Mouse (Mus musculus) heart, adult 8-10 months (tissue): ENCODE measurements around the gene Terb1. TPM values are rescaled to one million over a fixed set of nuclear protein-coding genes. Genes with fewer than 3 reads are reported as not detected.

Source experiments
- DNase-seq: peaks from one replicate; pipeline ENCODE4 v3.0.0; 2022; ENCODE audit warnings: low spot score
- total RNA-seq, 4 experiments: library from RNA; stranded (reverse); gene quantifications; 2 replicates each; pipeline ENCODE4 v1.2.4; 2022

Gene Terb1
- total RNA-seq: not detected

DNA sequence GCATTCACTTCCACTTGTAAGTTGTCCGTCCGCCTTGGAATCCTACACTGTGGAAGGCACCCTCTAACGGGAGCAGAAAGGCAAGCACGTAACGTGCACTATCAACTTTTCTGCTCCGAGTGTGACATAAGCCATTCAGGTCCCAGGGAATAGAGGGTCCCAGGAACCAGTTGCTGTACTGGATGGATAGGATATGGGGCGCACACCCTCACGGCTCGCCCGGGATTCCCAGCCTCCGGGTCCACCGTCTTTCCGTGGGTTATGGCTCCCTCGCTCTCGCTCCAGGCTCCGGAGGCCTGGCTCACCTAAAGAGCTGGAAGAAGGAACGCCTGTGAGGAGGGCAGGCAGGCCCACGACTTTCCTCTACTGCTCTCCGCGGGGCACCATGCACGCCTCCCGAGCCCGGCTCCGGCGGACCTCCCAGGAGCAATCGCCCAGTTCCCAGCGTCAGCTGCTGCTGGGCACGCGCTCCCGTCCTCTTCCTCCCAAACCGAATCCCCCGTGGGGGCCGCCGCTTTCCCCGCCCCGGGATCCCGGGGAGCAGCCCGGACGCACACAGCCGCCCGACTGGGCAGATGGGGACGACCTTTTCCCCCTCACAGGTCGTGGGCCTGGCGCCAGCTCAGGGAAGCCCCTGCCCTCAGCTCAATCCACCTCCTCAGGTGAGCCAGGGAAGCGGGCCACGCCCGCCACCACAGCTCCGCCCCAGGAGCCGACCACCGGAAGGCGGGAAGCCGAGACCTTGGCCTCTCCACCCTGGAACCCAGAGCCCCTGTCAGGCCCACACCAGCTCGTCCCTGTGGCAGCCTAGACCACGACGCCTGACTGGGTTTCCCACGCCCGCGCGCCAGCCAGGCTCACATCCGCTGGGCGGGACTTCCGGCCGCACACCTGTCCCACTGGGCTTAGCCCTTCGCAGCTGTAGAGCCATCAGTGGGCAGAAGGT, at the start of gene Terb1:
Gene Terb1, minus strand, starts transcription at position 850 of the 946 bp plus-strand sequence.
- DNase-seq: no peak

DNA sequence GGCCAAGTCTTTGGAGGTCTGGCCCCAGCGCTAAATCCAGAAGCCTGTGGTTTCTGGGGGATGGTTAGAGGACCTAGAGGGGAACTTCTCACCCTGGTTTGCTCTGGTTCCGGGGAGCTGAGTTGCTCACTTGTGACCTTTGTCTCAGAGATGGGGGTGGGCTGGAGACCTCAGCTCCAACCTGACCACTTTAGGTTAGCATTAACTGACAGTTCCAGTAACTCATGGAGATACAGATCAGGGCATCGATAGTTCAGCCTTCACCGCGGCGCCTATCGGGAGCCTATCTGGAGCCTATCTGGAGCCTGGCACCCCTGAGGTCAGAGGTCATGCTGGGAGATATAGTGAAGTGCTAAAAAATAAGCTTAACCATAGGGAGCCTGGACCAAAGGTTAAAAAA, 47.5 kb upstream of the Terb1 start:
- DNase-seq: no peak

DNA sequence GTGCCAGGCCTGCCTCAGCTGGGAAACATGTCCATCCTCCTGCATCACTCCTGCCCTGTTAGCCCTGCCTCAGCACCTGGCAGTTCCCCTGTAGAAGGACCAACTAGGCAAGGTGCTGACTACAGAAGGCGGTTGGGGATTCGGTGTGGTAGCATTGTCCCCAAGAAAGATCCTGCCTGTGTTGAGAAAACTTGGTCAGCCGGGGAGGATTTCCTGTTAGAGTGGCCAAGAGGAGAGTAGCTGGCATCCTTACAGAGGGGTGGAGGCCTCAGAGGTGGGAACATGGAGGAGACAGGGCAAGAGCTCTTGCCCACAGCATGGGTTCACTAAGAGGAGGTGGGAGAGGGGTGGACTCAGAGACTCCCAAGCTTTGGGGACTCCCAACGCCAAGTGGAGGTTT, 45.5 kb upstream of the Terb1 start:
- no peak for DNase-seq

DNA sequence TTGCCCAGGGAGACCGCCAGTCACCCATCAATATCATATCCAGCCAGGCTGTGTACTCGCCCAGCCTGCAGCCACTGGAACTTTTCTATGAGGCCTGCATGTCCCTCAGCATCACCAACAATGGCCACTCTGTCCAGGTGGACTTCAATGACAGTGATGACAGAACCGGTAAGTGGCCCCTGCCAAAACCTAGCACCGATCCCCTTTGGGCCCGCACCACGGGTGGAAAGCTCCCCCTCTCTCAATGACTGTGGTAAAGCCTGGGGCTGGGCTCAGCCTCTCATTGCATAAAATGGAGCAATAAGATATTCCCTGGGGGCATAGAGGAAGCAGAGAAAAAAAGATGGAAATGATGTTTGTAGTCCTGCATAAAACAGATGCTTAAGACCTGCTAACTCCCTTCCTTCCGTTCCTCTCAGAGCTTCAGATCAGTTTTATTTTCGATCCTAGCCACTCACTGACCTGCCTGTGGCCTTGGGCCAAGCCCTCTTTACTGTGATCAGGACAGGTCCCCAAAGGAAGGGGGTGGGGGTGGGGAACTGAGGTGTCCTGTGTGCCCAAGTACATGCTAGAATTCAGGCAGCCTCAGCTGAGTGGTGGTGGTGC, 33.8 kb upstream of the Terb1 start:
- DNase-seq: peak; percentile 71

DNA sequence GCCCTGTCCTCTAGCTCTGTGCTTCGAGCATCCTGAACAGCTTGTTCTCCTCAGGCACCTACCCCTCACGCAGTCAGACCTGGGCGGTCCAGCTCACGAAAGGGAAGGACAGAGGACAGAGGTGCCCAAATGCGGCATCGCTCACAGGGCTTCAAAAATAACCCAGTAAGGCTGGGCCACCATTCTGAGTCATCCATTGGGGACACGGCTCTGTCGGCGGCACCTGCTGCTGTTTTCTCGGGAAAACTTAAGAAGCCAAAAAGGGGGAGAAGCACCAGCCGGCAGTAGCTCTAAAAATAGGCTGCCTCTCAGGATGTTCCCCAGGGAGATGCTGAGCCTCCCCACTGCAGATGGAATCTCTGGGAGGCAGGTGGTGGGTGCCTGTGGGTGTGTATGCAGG, 32.5 kb upstream of the Terb1 start:
- DNase-seq: no peak

DNA sequence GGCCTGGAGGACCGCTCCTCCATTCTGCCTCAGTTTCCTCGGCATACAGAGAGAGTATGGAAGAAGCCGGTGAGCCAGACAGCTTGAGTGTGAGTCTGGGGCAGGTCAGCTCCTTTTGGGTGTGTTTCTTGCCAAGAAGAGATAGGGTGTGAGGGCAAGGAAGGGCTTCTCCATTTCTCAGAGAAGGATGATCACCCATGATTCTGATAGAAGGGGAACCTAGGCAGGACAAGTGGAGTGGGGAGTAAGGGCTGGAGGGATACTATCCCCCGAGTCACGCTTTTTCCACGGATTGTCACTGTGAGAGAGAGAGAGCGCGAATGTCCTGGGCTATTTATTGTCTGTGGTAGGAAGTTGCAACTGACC, 31.8 kb upstream of the Terb1 start:
- DNase-seq: no peak

DNA sequence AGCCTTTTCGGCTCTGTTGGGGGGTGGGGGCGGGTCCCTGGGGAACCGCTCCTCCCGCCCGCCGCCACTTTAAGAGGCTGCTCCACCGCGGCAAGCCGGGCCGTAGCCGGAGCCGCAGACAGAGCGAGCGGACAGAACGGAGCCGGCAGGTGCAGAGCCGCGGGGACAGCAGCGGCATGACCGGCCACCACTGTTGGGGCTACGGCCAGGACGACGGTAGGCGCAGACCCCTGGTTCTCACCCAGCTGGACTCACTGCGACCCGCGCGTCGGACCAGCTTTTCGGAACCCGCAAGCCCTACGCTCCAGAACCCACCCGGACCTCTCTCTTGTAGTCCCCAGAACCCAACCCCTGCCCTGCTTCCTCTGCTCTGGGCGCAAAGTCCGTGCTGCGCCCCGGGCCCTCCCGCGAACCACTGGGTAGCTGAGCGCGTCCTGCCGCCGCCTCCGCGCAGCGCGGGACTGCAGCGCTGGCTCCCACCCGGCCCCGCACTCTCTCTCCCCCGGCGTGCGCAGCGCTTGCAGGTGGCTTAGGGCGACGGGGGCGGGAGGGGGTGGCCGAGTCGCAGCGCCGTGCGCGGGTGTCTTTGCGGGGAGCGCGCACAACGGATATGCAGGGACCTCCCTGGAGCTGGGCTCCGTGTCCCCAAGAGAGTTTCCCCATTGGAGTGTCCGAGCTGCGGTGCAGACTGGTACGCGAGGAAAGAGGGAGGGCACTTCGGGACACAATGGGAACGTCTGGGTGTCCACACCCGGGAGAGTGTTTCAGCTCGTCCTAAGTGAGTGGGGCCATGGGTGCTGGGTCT, 31.2 kb upstream of the Terb1 start:
- DNase-seq: peak; percentile 11

DNA sequence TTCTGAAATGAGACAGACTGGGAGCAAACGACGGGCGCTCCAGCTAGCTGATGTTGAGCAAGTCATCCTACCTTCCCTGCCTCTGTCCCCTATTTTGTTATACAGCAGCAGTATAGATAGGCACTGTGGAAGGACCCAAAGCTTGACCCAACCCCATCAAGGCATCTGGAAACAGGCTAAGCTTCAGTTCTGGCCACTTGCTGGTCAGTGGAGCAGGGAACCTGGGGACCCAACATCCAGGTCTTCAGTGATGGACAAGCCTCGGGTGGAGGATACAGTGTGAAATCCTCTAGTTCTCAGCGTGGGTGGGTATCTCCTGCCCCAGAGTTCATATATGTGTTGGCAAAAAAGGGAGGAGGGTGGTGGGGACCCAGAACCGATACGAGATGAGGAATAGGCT, 30.5 kb upstream of the Terb1 start:
- no peak for DNase-seq

DNA sequence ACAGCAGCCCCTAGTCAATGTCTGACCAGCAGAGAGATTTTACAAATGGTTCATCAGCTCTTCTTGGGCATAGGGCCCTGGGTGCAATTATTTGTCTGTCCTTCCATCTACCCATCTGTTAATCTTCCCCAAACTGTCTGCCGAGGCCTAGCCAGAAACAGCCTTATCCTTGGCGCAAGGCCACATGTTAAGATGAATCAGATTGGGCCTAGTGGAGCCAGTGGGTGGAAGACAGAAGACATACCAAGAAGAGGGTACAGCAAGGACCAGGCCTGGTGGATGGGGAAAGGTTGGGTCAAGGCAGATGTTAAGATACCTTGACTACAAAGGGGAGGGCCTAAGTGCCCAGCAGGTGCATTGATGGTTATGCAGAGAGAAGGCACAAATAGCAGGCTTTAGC, 29.9 kb upstream of the Terb1 start:
- DNase-seq: no peak

DNA sequence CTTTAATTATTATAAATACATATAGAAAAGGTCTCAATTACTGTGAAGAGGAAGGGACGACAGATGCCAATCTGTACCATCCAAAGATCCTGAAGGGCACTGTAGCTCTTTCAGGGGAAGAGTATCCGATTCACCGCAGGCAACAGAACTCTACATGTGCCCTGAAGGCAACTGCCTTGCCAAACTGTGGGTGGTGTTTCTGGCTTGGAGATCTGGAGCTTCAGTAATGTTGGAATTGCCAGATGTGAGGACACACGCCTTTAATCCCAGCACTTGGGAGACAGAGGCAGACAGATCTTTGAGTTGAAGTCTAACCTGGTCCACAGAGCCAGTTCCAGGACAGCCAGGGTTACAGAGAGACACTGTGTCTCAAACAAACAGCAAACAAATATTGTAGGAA, 29.2 kb upstream of the Terb1 start:
- no peak for DNase-seq

DNA sequence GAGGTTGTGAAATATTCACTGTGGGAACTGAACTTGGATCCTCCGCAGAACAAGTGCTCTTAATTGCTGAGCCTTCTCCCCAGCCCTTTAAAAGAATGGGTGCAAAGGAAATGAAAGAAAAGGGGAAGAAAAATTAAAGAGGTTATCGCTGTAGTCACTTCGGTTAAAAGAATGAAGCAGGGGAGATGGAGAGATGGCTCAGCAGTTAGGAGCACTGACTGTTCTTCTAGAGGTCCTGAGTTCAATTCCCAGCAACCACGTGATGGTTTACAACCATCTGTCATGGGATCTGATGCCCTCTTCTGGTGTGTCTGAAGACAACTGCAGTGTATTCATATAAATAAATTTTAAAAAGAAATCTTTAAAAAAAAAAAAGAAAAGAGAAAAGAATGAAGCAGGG, 26.3 kb upstream of the Terb1 start:
- no peak for DNase-seq

DNA sequence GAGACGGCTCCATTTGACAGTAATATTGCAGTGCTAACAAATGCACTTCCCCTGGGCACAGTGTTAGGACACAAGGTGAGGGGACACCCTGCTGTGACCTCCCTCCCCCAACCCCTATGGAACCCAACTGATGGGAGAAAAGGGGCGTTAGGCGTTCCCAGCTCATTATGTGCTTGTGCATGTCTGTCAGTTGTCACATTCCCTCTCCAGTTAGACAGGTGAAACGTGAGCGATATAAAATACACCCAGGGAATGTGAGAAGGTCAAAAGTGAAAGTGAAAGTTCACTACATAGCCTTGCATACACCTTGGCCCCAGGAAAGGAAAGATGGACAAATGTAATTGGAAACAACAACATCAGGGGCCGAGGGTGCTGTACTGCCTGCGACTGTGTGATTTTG, 25.7 kb upstream of the Terb1 start:
- DNase-seq: peak; percentile 5

DNA sequence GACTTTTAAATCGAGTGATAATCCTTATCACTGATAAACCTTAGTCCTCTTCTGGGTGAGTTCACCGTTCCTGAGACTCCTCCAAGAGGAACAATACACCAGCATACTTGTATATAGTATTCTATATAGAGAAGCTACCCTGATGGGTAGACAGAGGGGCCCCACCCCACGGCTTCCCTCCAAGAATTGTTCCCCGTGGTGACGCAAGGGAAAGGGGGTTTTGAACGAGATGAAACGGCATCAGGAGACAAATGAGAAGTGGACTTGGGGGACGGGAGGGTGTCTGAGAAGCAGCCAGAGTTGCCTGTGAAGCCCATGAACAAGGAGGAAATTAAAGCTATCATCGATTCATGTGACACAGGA, 25.1 kb upstream of the Terb1 start:
- DNase-seq: no peak

DNA sequence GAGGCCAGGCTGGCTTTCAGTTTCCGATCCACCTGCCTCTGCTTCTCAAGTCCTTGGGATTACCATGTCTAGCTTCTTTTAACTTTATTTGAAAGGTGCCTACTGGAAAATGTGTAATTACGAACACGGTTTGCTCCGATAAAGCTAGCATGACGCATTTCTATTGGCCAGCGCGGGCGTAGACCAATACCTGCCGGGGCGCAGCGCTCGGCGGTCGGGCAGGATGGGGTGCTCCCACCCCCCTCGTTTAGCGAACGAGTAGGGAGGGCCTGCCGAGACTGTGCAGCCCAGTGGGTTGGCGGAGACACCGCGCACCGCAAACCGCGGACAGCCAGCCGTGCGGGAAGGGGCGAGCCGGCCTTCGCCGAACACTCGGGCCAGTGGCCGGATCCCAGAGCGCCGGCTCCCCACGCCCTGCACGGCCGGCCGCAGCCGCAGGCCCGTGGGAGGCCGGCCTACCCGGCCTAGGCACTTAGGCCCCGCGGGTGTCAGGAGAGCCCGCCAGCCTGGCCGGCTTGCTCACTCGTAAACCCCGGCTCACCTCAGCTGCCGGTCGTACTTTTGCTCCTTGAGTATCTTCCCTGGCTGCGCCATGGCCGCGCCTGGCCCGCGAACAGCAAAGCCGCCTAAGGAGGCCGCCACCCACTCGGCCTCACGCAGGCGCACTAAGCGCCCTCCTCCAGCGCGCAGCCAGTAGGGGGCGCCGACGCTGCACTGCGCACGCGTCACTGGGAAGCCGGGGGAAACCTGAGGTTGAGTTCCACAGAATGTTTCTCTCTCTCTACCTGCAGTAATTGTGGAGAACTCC, 24.5 kb upstream of the Terb1 start, which contains the start of the genes Nae1 and Car7:
Gene Nae1, minus strand, starts transcription at position 667 of the 808 bp plus-strand sequence.
Gene Car7, plus strand, starts transcription at position 719 of the 808 bp plus-strand sequence.
- DNase-seq: peak; percentile 94

DNA sequence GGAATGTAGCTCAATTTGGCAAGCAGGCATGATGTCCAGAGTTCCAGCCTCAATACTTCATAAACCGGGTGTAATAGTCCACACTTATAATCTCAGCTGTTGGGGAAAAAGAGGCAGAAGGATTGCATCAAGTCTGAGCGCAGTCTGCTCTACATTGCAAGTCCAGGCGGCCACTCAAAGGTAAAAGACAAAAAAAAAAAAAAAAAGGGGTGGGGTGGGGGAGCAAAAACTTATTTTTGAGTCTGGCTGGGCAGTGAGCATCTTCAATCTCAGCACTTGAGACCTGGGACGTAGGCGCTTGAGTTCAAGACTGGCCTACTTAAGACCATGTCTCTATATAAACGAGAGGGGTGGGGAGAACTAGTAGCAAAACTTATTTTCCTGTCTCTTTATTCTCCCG, 23.8 kb upstream of the Terb1 start:
- no peak for DNase-seq

DNA sequence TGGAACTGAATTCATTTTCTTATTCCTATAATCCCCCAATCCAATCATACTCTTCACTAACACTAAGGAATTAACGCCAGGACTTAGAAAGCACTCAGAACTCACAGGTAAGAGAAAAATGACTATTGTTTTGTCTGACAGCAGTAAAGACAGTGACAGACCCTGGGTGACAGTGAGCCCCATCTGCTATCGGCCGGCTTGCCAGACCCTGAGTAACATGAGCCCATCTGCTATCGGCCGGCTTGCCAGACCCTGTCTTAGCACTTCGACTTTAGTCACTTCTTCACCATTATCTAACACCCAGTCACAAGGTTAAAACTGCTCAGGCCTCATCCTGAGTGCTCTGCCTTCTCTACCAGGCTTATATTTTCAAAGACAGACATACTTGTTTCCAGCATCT, 20.0 kb upstream of the Terb1 start:
- DNase-seq: no peak

DNA sequence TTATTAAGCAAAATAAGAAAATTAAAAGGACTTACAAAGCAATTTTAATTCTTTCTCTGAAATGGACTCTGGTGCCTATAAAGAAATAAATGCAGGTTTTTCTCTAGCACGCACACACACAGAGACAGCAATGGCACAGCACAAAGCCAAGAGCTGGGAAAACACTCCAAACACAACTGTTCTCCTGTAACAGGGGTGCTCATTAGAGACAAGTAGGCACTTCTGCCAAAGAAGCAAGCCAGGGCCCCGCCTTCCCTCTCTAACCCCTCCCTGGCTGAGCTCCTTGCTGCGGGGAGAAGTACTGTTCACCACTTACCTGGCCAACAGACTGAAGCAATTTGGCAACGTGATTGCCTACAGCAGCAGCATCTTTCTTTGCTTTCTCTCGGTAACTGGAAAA, 8.2 kb upstream of the Terb1 start:
- no peak for DNase-seq

DNA sequence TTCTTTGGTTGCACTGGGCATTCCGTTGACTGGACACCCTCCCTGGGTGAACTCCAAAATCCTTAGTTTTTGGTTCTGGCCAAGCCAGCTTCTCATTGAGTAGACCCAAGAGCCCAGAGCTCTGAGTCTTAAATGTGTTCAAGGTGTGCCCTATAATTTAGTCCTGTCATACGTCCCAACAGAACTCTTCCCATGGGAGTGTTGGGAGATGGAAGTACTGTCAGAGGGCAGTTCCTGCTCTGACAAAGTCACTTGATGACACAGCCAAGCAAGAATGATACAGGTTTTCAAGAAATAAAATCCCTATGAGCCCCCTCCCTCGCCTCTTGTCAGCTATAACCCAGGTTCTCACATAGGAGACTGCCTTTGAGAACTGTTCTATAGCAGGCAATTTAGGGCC, 424 bp upstream of the Terb1 start:
- DNase-seq: no peak

DNA sequence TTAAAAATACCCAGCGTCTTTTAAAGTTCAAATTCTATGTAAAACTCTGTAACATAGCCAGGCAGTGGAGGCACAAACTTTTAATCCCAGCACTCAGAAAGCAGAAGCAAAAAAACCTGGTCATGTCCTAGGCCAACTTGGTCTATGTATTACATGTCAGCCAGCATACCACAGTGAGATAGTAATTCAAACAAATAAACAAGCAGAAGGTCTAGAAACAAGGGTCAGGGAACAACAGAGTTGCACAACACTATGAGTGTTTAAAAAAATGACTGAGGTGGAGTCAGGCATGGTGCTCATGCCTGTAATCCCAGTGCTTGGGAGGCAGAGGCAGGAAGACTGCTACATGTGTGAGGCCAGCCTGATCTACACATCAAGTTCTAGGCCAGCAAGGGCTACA, 30.6 kb downstream of the Terb1 start:
- no peak for DNase-seq

DNA sequence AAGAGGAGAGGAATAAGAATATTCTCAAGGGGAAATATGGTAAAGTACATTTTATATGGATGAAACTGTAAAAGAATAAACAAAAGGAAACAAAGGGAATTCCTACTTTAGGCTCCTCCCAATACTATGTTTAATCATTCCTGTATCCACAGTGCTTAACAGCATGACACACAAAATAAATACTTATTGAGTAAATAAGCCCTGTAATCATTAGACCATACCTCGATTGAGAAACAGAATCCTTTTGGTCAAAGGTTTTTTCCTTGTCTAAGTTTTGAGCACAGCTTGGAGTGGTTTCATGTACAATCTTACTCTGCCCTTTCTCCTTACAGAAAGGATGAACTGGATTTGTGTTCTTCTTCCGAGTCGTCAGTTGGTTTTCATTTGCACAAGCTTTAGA, 37.2 kb downstream of the Terb1 start:
- no peak for DNase-seq

DNA sequence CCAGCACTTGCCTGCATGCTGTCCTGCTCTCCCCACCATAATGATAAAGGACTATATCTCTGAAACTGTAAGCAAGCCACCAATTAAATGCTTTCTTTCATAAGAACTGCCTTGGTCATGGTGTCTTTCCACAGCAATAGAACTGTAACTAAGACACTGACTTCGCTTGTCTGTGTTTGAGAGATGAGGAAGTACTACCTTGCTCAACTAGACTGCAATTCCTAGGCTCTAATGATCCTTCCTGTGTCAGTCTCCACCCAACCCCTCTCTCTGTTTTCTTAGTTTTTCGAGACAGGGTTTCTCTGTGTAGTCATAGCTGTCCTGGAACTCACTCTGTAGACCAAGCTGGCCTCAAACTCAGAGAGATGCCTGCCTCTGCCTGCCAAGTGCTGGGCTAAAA, 42.2 kb downstream of the Terb1 start:
- no peak for DNase-seq

DNA sequence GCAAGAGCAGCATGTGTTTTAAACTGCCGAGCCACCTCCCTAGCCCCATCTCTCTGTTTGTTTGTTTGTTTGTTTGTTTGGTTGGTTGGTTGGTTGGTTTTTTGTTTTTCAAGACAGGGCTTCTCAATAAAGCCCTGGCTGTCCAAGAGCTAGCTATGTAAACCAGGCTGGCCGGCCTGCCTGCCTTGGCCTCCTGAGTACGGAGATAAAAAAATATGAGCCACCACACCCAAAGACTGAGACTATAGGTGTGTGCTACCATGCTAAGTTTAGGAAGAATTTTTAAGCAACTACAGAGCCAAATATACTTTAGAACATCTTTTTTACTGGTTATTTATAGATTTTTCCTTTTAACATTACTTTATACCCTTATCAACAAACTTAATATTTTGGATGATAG, 57.5 kb downstream of the Terb1 start:
- DNase-seq: no peak
